In genomic region chr1:167271304-167271703, GRCm38 (mm10) we compare ENCODE assay signal across 10 mouse cellular contexts. TPM values are rescaled to one million over a fixed set of nuclear protein-coding genes. Genes with fewer than 3 reads are reported as not detected.
DNase-seq lines count a peak whose midpoint lies in the region; ATAC-seq and TF ChIP-seq lines count a peak whose summit lies in the region.
"Had no signal": no experiment of that assay in that cellular context is flagged by ENCODE, and none has a peak within 500 bp of the region (broad histone marks: within the 10 kb centered on the region; RNA-seq: fewer than 3 reads in every experiment).

No protein-coding gene starts in this region.

- ATAC-seq in hindbrain, embryonic 11.5 days (ENCODE audit: low FRiP score): no peak
- ATAC-seq in G1E (ENCODE audit: extremely low read depth, insufficient number of reproducible peaks, low FRiP score, poor library complexity, severe bottlenecking): peak; percentile 48
- ATAC-seq in forebrain, embryonic 13.5 days: peak; percentile 36
- ATAC-seq in liver, embryonic 16.5 days (ENCODE audit: low read depth): peak; percentile 85

- no peak overlapping the region for H3K4me2 ChIP-seq in hindbrain, embryonic 11.5 days (replicated peaks; ENCODE audit: low read depth, low read length)
- H3K4me2 ChIP-seq in forebrain, embryonic 13.5 days: peak overlapping the region; percentile 58
- peak overlapping the region; percentile 37 for H3K4me2 ChIP-seq in liver, embryonic 16.5 days (ENCODE audit: low read depth, low read length)

- H3K9me3 ChIP-seq in hindbrain, embryonic 10.5 days: no peaks in the 10 kb centered on the region
- H3K9me3 ChIP-seq in hindbrain, embryonic 11.5 days (ENCODE audit: control insufficient read depth, low read length): no peaks in the 10 kb centered on the region
- no peaks in the 10 kb centered on the region for H3K9me3 ChIP-seq in G1E (replicated peaks)
- H3K9me3 ChIP-seq in forebrain, embryonic 13.5 days (replicated peaks): no peaks in the 10 kb centered on the region
- no peaks in the 10 kb centered on the region for H3K9me3 ChIP-seq in liver, embryonic 16.5 days (replicated peaks; ENCODE audit: control insufficient read depth, low read length)

- peaks cover 75% of the 10 kb centered on the region for H3K4me1 ChIP-seq in hindbrain, embryonic 10.5 days (replicated peaks)
- H3K4me1 ChIP-seq in hindbrain, embryonic 11.5 days (replicated peaks; ENCODE audit: control insufficient read depth, insufficient read depth, low read length): peaks cover 9% of the 10 kb centered on the region
- peaks cover 97% of the 10 kb centered on the region for H3K4me1 ChIP-seq in G1E (ENCODE audit: insufficient read depth, low read depth, low read length)
- peaks cover 49% of the 10 kb centered on the region for H3K4me1 ChIP-seq in forebrain, embryonic 13.5 days
- peaks cover 64% of the 10 kb centered on the region for H3K4me1 ChIP-seq in liver, embryonic 16.5 days (ENCODE audit: control insufficient read depth, low read depth, low read length)

- no peak overlapping the region for H3K9ac ChIP-seq in hindbrain, embryonic 11.5 days (ENCODE audit: low read depth, low read length)
- no peak overlapping the region for H3K9ac ChIP-seq in forebrain, embryonic 13.5 days
- H3K9ac ChIP-seq in liver, embryonic 16.5 days (ENCODE audit: low read depth, low read length): peak overlapping the region; percentile 26

- no peak for TF ChIP-seq CTCF in G1E (IDR thresholded peaks at IDR 0.05; ENCODE audit: low read depth, low read length)

- no peaks in the 10 kb centered on the region for H3K27me3 ChIP-seq in hindbrain, embryonic 10.5 days (ENCODE audit: insufficient read depth, poor library complexity, severe bottlenecking)
- no peaks in the 10 kb centered on the region for H3K27me3 ChIP-seq in hindbrain, embryonic 11.5 days (ENCODE audit: control insufficient read depth, insufficient read depth, low read length)
- H3K27me3 ChIP-seq in G1E (ENCODE audit: insufficient read depth, low read length): no peaks in the 10 kb centered on the region
- H3K27me3 ChIP-seq in forebrain, embryonic 13.5 days: no peaks in the 10 kb centered on the region
- H3K27me3 ChIP-seq in liver, embryonic 16.5 days (ENCODE audit: control insufficient read depth, insufficient read depth, low read depth, low read length): no peaks in the 10 kb centered on the region

- peaks cover 17% of the 10 kb centered on the region for H3K36me3 ChIP-seq in hindbrain, embryonic 10.5 days
- H3K36me3 ChIP-seq in hindbrain, embryonic 11.5 days (ENCODE audit: control insufficient read depth, insufficient read depth, low read length): no peaks in the 10 kb centered on the region
- H3K36me3 ChIP-seq in G1E (replicated peaks): peaks cover 70% of the 10 kb centered on the region
- 0 out of 2 replicates have a peak, but pooled peaks cover 5% of the 10 kb centered on the region for H3K36me3 ChIP-seq in forebrain, embryonic 13.5 days (ENCODE audit: poor library complexity, severe bottlenecking)
- no peaks in the 10 kb centered on the region for H3K36me3 ChIP-seq in liver, embryonic 16.5 days (ENCODE audit: control insufficient read depth, insufficient read depth)

- peak overlapping the region; percentile 82 for H3K27ac ChIP-seq in hindbrain, embryonic 10.5 days
- H3K27ac ChIP-seq in hindbrain, embryonic 11.5 days (ENCODE audit: low read depth, low read length): no peak overlapping the region
- peak overlapping the region; percentile 52; the same call in 1 of the 2 replicates for H3K27ac ChIP-seq in forebrain, embryonic 13.5 days
- H3K27ac ChIP-seq in liver, embryonic 16.5 days (ENCODE audit: low read length): peak overlapping the region; percentile 70

- 0 out of 2 replicates have a peak overlapping the region, but pooled peaks have one; percentile 38 for H3K4me3 ChIP-seq in hindbrain, embryonic 10.5 days
- no peak overlapping the region for H3K4me3 ChIP-seq in hindbrain, embryonic 11.5 days (ENCODE audit: low read depth, low read length)
- H3K4me3 ChIP-seq in G1E (ENCODE audit: low read depth, low read length): peak overlapping the region; percentile 57; the same call in 1 of the 2 replicates
- H3K4me3 ChIP-seq in forebrain, embryonic 13.5 days: no peak overlapping the region
- H3K4me3 ChIP-seq in liver, embryonic 16.5 days (ENCODE audit: low read depth, low read length): no peak overlapping the region

- 46% methylated on average over 4 of the region's 4 CpGs for WGBS in hindbrain, embryonic 10.5 days
- WGBS in hindbrain, embryonic 11.5 days: 41% methylated on average over 4 of the region's 4 CpGs
- WGBS in forebrain, embryonic 13.5 days: 33% methylated on average over 4 of the region's 4 CpGs
- WGBS in liver, embryonic 16.5 days (ENCODE audit: insufficient replicate concordance): 10% methylated on average over 4 of the region's 4 CpGs

- no peak for DNase-seq in hindbrain, embryonic 10.5 days (ENCODE audit: low spot score)
- DNase-seq in hindbrain, embryonic 11.5 days (ENCODE audit: low spot score): no peak
- peak; percentile 43 for DNase-seq in G1E (ENCODE audit: low spot score)
- no peak for DNase-seq in right cerebral cortex, postnatal 10 days (ENCODE audit: low spot score in 2 of 2)
- DNase-seq in gastrocnemius, adult 18-20 months (ENCODE audit: low spot score): no peak
- DNase-seq in kidney, postnatal 14 days: no peak
- DNase-seq: cerebellum, adult 18-20 months; kidney, adult 11 months had no signal

RNA-seq across cellular contexts. Expression of gene Uck2, which starts 13.8 kb away (rescaled TPM):
- polyA plus RNA-seq in hindbrain, embryonic 10.5 days (2016; fragmentation: Nextera tagmentation; extraction: Ambion mirVana): 113 and 125 TPM in 2 replicates
- polyA plus RNA-seq in hindbrain, embryonic 11.5 days (2014; fragmentation: Nextera tagmentation; extraction: Ambion mirVana): 106 and 116 TPM in 2 replicates
- total RNA-seq in G1E (2014; fragmentation: Nextera tagmentation): 465 and 522 TPM in 2 replicates
- total RNA-seq in G1E (2017): 182 and 249 TPM in 2 replicates
- polyA plus RNA-seq in G1E (2012): 555 and 575 TPM in 2 replicates
- polyA plus RNA-seq in forebrain, embryonic 13.5 days (2015; fragmentation: Nextera tagmentation; extraction: Ambion mirVana): 72.7 and 73.6 TPM in 2 replicates
- polyA plus RNA-seq in liver, embryonic 16.5 days (2015; fragmentation: Nextera tagmentation; extraction: Ambion mirVana): 28.9 and 30.8 TPM in 2 replicates
- total RNA-seq in gastrocnemius, adult 18-20 months (2021): 10 to 100 TPM; 14.9 to 17.8 TPM

RNA-seq across cellular contexts. Expression of gene Tmco1, which starts 36.9 kb away (rescaled TPM):
- polyA plus RNA-seq in hindbrain, embryonic 10.5 days (2016; fragmentation: Nextera tagmentation; extraction: Ambion mirVana): 76.3 and 78.3 TPM in 2 replicates
- polyA plus RNA-seq in hindbrain, embryonic 11.5 days (2014; fragmentation: Nextera tagmentation; extraction: Ambion mirVana): 93.3 and 95.7 TPM in 2 replicates
- total RNA-seq in G1E (2014; fragmentation: Nextera tagmentation): 66.0 and 68.2 TPM in 2 replicates
- total RNA-seq in G1E (2017): 104 and 121 TPM in 2 replicates
- 10.8 and 12.8 TPM in 2 replicates for polyA plus RNA-seq in G1E (2012)
- polyA plus RNA-seq in forebrain, embryonic 13.5 days (2015; fragmentation: Nextera tagmentation; extraction: Ambion mirVana): 73.7 and 74.1 TPM in 2 replicates
- polyA plus RNA-seq in liver, embryonic 16.5 days (2015; fragmentation: Nextera tagmentation; extraction: Ambion mirVana): 57.3 and 61.3 TPM in 2 replicates
- 10 to 100 TPM; 35.2 to 39.3 TPM for total RNA-seq in gastrocnemius, adult 18-20 months (2021)

Comparison
In these comparisons a context has a peak if more than half of its experiments do, and no peak if none do; other contexts are left out.
1. H3K4me3 ChIP-seq: peak in hindbrain, embryonic 10.5 days (single experiment) and G1E (single experiment); none in hindbrain, embryonic 11.5 days (single experiment), forebrain, embryonic 13.5 days (single experiment) and liver, embryonic 16.5 days (single experiment).